Mouse (Mus musculus): Measurements from ENCODE around the gene Pccb. TPM values are rescaled to one million over a fixed set of nuclear protein-coding genes. Genes with fewer than 3 reads are reported as not detected.

Gene Pccb
- polyA plus RNA-seq (2012; rRNA removed; ENCODE audit: low replicate concordance) = 125 and 191 TPM in 2 replicates

DNA sequence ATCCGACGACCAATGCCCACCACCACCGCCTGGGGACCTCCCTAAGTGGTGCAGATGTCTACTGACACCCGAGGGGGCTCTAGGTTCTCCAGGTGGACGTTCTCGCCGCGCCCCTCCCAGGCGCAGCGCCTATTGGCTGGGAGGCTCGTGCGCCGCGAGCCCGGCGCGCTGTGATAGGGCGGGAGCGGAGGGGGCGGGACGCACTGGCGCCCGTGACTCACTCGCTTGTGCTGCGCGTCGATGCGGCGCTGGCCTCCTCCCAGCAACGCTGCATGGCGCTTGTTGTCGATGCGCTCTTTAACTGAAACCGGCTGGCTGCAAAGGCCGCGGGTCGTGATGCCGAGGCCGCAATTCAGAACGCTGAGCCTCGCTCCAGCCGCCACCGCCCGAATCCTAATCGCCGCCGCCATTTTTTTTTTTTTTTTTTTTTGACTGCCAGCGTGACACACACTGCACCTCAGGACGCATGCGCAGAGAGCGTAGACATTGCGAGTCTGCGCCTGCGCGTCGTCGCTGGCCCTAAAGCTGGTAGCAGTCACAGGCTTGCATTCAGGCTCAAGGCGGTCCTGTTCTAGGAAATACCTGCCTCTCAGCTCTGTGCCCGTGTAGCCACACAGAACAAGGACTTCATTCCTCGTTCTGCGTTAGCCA, at the start of gene Pccb:
Gene Pccb (minus strand): TSS at position 451 of the 651 bp plus-strand sequence.

DNA sequence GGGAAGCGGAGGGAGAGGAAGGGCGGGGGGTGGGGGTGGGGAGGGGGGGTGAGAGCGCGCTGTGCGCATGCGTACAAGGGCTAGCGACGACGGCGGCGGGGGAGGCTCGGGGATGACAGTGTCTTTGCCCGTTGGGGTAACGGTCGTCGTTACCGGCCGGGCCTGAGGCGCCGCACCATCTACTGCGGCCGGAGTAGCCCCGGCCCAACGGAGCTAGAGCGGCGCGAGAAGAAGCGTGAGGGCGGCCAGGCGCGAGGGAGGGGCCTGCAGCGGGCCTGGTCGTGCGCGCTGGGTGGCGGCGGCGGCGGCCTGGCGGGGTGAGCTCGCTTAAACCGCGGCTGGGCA, 39.3 kb upstream of the Pccb start, which contains the start of gene Msl2:
Gene Msl2 (plus strand): TSS at position 115 of the 345 bp plus-strand sequence.

Other genes with a start within 250 kb of the Pccb start
- gene Msl2, start 39.2 kb upstream of the Pccb start, polyA plus RNA-seq (2012; rRNA removed; ENCODE audit: low replicate concordance) = 20.0 and 37.5 TPM in 2 replicates
- 1.8 and 15.3 TPM in 2 replicates for gene Ppp2r3a, start 216.9 kb upstream of the Pccb start, polyA plus RNA-seq (2012; rRNA removed; ENCODE audit: low replicate concordance)